Mouse (Mus musculus): ENCODE measurements around the gene Arhgef3. TPM values are rescaled to one million over a fixed set of nuclear protein-coding genes. Genes with fewer than 3 reads are reported as not detected.

The Arhgef3 gene
- polyA plus RNA-seq, 1 experiment from 2014 or later: 6.4 TPM

- 60% methylated on average over 4 of the region's 4 CpGs for WGBS
- Histone ChIP-seq H3K4me3 (ENCODE audit: low read depth, low read length) (no peak overlapping the region), H3K9me3 (ENCODE audit: control insufficient read depth, low read length) (no peaks in the 10 kb centered on the region), H3K36me3 (ENCODE audit: control insufficient read depth, insufficient read depth, low read length) (no peaks in the 10 kb centered on the region), H3K4me2 (no peak overlapping the region), H3K9ac (ENCODE audit: low read depth, low read length) (no peak overlapping the region), H3K27ac (ENCODE audit: low read depth, low read length) (no peak overlapping the region), H3K4me1 (replicated peaks; ENCODE audit: control insufficient read depth, insufficient read depth, low read length) (no peaks in the 10 kb centered on the region; the same call in 1 of the 2 replicates), H3K27me3 (replicated peaks; ENCODE audit: control insufficient read depth, insufficient read depth, low read length) (no peaks in the 10 kb centered on the region)
- ATAC-seq (replicated peaks; ENCODE audit: low FRiP score): no peak
- no peak for DNase-seq (ENCODE audit: low spot score)
Measured at GRCm38 (mm10) chr14:27405452-27405851, 290.8 kb downstream of the Arhgef3 start.

- no peak overlapping the region for H3K4me2 ChIP-seq
- no peak overlapping the region for H3K4me3 ChIP-seq (ENCODE audit: low read depth, low read length)
- no peaks in the 10 kb centered on the region for H3K36me3 ChIP-seq (ENCODE audit: control insufficient read depth, insufficient read depth, low read length)
- WGBS: 89% methylated on average over 2 of the region's 2 CpGs
- no peak for DNase-seq (ENCODE audit: low spot score)
- H3K4me1 ChIP-seq (replicated peaks; ENCODE audit: control insufficient read depth, insufficient read depth, low read length): no peaks in the 10 kb centered on the region
- no peaks in the 10 kb centered on the region for H3K9me3 ChIP-seq (ENCODE audit: control insufficient read depth, low read length)
- H3K9ac ChIP-seq (ENCODE audit: low read depth, low read length): no peak overlapping the region
- H3K27ac ChIP-seq (ENCODE audit: low read depth, low read length): no peak overlapping the region
- no peak for ATAC-seq (replicated peaks; ENCODE audit: low FRiP score)
- H3K27me3 ChIP-seq (replicated peaks; ENCODE audit: control insufficient read depth, insufficient read depth, low read length): no peaks in the 10 kb centered on the region
Measured at GRCm38 (mm10) chr14:27405947-27406346, 291.2 kb downstream of the Arhgef3 start.

- WGBS: 76% methylated on average over 3 of the region's 3 CpGs
- H3K36me3 ChIP-seq (ENCODE audit: control insufficient read depth, insufficient read depth, low read length): no peaks in the 10 kb centered on the region
- H3K27me3 ChIP-seq (replicated peaks; ENCODE audit: control insufficient read depth, insufficient read depth, low read length): no peaks in the 10 kb centered on the region
- no peak overlapping the region for H3K27ac ChIP-seq (ENCODE audit: low read depth, low read length)
- H3K4me2 ChIP-seq: no peak overlapping the region
- DNase-seq (ENCODE audit: low spot score): no peak
- no peak for ATAC-seq (replicated peaks; ENCODE audit: low FRiP score)
- H3K9ac ChIP-seq (ENCODE audit: low read depth, low read length): no peak overlapping the region
- H3K9me3 ChIP-seq (ENCODE audit: control insufficient read depth, low read length): no peaks in the 10 kb centered on the region
- H3K4me3 ChIP-seq (ENCODE audit: low read depth, low read length): no peak overlapping the region
- H3K4me1 ChIP-seq (replicated peaks; ENCODE audit: control insufficient read depth, insufficient read depth, low read length): no peaks in the 10 kb centered on the region
Measured at GRCm38 (mm10) chr14:27408240-27408639, 293.5 kb downstream of the Arhgef3 start.

GRCm38 (mm10) chr14:27409662-27410061 is 295.0 kb downstream of the Arhgef3 start:
- no peak for DNase-seq (ENCODE audit: low spot score)
- Histone ChIP-seq H3K36me3 (ENCODE audit: control insufficient read depth, insufficient read depth, low read length) (no peaks in the 10 kb centered on the region), H3K4me1 (replicated peaks; ENCODE audit: control insufficient read depth, insufficient read depth, low read length) (no peaks in the 10 kb centered on the region), H3K27me3 (replicated peaks; ENCODE audit: control insufficient read depth, insufficient read depth, low read length) (no peaks in the 10 kb centered on the region), H3K9me3 (ENCODE audit: control insufficient read depth, low read length) (no peaks in the 10 kb centered on the region), H3K9ac (ENCODE audit: low read depth, low read length) (no peak overlapping the region), H3K27ac (ENCODE audit: low read depth, low read length) (no peak overlapping the region), H3K4me3 (ENCODE audit: low read depth, low read length) (no peak overlapping the region), H3K4me2 (no peak overlapping the region)
- ATAC-seq (replicated peaks; ENCODE audit: low FRiP score): no peak
- WGBS: 36% methylated on average over 3 of the region's 3 CpGs

- WGBS: 83% methylated on average over 7 of the region's 7 CpGs
- Histone ChIP-seq H3K27ac (ENCODE audit: low read depth, low read length) (no peak overlapping the region), H3K36me3 (ENCODE audit: control insufficient read depth, insufficient read depth, low read length) (no peaks in the 10 kb centered on the region), H3K9ac (ENCODE audit: low read depth, low read length) (no peak overlapping the region), H3K4me3 (ENCODE audit: low read depth, low read length) (no peak overlapping the region), H3K4me2 (no peak overlapping the region), H3K4me1 (replicated peaks; ENCODE audit: control insufficient read depth, insufficient read depth, low read length) (no peaks in the 10 kb centered on the region), H3K27me3 (replicated peaks; ENCODE audit: control insufficient read depth, insufficient read depth, low read length) (no peaks in the 10 kb centered on the region), H3K9me3 (ENCODE audit: control insufficient read depth, low read length) (no peaks in the 10 kb centered on the region)
- DNase-seq (ENCODE audit: low spot score): no peak
- no peak for ATAC-seq (replicated peaks; ENCODE audit: low FRiP score)
Measured at GRCm38 (mm10) chr14:27411492-27411891, 296.8 kb downstream of the Arhgef3 start.

- no peak overlapping the region for H3K27ac ChIP-seq (ENCODE audit: low read depth, low read length)
- no peak overlapping the region for H3K4me2 ChIP-seq
- ATAC-seq (replicated peaks; ENCODE audit: low FRiP score): no peak
- no peaks in the 10 kb centered on the region for H3K9me3 ChIP-seq (ENCODE audit: control insufficient read depth, low read length)
- H3K4me3 ChIP-seq (ENCODE audit: low read depth, low read length): no peak overlapping the region
- H3K4me1 ChIP-seq (replicated peaks; ENCODE audit: control insufficient read depth, insufficient read depth, low read length): no peaks in the 10 kb centered on the region
- no peaks in the 10 kb centered on the region for H3K27me3 ChIP-seq (replicated peaks; ENCODE audit: control insufficient read depth, insufficient read depth, low read length)
- H3K9ac ChIP-seq (ENCODE audit: low read depth, low read length): no peak overlapping the region
- H3K36me3 ChIP-seq (ENCODE audit: control insufficient read depth, insufficient read depth, low read length): no peaks in the 10 kb centered on the region
- WGBS: 75% methylated on average over 8 of the region's 8 CpGs
- no peak for DNase-seq (ENCODE audit: low spot score)
Measured at GRCm38 (mm10) chr14:27412699-27413098, 298.0 kb downstream of the Arhgef3 start.

GRCm38 (mm10) chr14:27413961-27414360 is 299.3 kb downstream of the Arhgef3 start:
- Histone ChIP-seq H3K36me3 (ENCODE audit: control insufficient read depth, insufficient read depth, low read length) (no peaks in the 10 kb centered on the region), H3K27ac (ENCODE audit: low read depth, low read length) (no peak overlapping the region), H3K4me2 (no peak overlapping the region), H3K27me3 (replicated peaks; ENCODE audit: control insufficient read depth, insufficient read depth, low read length) (no peaks in the 10 kb centered on the region), H3K4me1 (replicated peaks; ENCODE audit: control insufficient read depth, insufficient read depth, low read length) (no peaks in the 10 kb centered on the region), H3K9me3 (ENCODE audit: control insufficient read depth, low read length) (no peaks in the 10 kb centered on the region), H3K9ac (ENCODE audit: low read depth, low read length) (no peak overlapping the region), H3K4me3 (ENCODE audit: low read depth, low read length) (no peak overlapping the region)
- no peak for ATAC-seq (replicated peaks; ENCODE audit: low FRiP score)
- DNase-seq (ENCODE audit: low spot score): no peak
- 31% methylated on average over 4 of the region's 4 CpGs for WGBS

GRCm38 (mm10) chr14:27420816-27421215 is 306.1 kb downstream of the Arhgef3 start:
- Histone ChIP-seq H3K4me3 (ENCODE audit: low read depth, low read length) (no peak overlapping the region), H3K9ac (ENCODE audit: low read depth, low read length) (no peak overlapping the region), H3K27ac (ENCODE audit: low read depth, low read length) (no peak overlapping the region), H3K4me2 (no peak overlapping the region), H3K27me3 (replicated peaks; ENCODE audit: control insufficient read depth, insufficient read depth, low read length) (no peaks in the 10 kb centered on the region), H3K4me1 (replicated peaks; ENCODE audit: control insufficient read depth, insufficient read depth, low read length) (no peaks in the 10 kb centered on the region), H3K36me3 (ENCODE audit: control insufficient read depth, insufficient read depth, low read length) (no peaks in the 10 kb centered on the region), H3K9me3 (ENCODE audit: control insufficient read depth, low read length) (0 out of 2 replicates have a peak, but pooled peaks cover 2% of the 10 kb centered on the region)
- DNase-seq (ENCODE audit: low spot score) (no peak), ATAC-seq (replicated peaks; ENCODE audit: low FRiP score) (no peak)
- WGBS: 64% methylated on average over 3 of the region's 3 CpGs

GRCm38 (mm10) chr14:27422301-27422700 is 307.6 kb downstream of the Arhgef3 start:
- Histone ChIP-seq H3K36me3 (ENCODE audit: control insufficient read depth, insufficient read depth, low read length) (no peaks in the 10 kb centered on the region), H3K4me2 (no peak overlapping the region), H3K27me3 (replicated peaks; ENCODE audit: control insufficient read depth, insufficient read depth, low read length) (no peaks in the 10 kb centered on the region), H3K4me1 (replicated peaks; ENCODE audit: control insufficient read depth, insufficient read depth, low read length) (no peaks in the 10 kb centered on the region), H3K9me3 (ENCODE audit: control insufficient read depth, low read length) (0 out of 2 replicates have a peak, but pooled peaks cover 2% of the 10 kb centered on the region), H3K9ac (ENCODE audit: low read depth, low read length) (no peak overlapping the region), H3K4me3 (ENCODE audit: low read depth, low read length) (no peak overlapping the region), H3K27ac (ENCODE audit: low read depth, low read length) (no peak overlapping the region)
- no peak for DNase-seq (ENCODE audit: low spot score)
- WGBS: 98% methylated on average over 1 of the region's 1 CpGs
- no peak for ATAC-seq (replicated peaks; ENCODE audit: low FRiP score)
